Mouse (Mus musculus) E14TG2a.4 (cell line): ENCODE measurements around the gene Ciapin1.

Source experiments
- CTCF ChIP-seq: conservative IDR thresholded peaks from 2 replicates; pipeline ENCODE4 v1.5.1; 2014; ENCODE audit warnings: low read length
- POU5F1 ChIP-seq: IDR thresholded peaks from 2 replicates; pipeline ENCODE4 v1.6.1; 2014; ENCODE audit warnings: low read length, borderline replicate concordance

DNA sequence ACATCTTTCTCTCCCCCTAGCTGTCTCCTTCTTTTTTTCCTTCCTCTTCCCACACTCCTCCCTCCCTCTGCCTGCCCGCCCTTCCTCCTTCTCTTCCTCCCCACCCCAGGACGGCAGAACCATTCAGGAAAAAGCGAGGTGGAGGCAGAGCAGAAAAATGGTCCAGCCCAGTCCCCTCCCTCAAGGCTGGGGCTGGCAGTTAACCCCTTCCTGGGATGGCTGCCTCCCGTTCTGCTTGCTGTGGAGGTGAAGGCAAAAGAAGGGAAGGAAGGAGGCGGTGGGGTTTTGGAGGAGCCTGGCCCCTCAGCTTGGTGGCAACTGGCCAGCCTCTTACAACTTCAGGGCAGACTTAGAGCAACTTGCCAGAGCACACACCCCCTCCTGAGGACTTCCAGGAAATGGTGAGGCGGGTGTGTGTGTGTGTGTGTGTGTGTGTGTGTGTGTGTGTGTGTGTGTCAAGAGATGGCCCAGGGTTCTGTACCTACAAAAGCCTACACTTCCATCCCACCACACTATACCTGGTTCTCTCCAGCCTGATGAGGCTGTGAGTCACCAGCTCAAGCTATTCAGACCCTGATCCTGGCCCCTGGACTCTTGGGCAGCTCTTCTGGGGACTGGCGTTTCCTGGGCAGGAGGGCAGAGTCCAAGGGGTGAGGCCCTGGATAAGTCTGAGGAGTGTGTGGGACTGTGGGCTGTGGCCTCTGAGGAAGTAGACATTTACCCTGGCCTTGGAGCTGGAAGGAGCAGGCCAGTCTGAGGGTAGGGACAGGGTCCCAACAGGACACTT lies 33.1 kb upstream of the Ciapin1 start:
- TF ChIP-seq CTCF (no peak), POU5F1 (no peak)
